Mouse (Mus musculus): Measurements from ENCODE around the gene Prkci. TPM values are rescaled to one million over a fixed set of nuclear protein-coding genes. Genes with fewer than 3 reads are reported as not detected.

The Prkci gene
- polyA plus RNA-seq, 1 experiment from 2014 or later = 43.1 TPM

DNA sequence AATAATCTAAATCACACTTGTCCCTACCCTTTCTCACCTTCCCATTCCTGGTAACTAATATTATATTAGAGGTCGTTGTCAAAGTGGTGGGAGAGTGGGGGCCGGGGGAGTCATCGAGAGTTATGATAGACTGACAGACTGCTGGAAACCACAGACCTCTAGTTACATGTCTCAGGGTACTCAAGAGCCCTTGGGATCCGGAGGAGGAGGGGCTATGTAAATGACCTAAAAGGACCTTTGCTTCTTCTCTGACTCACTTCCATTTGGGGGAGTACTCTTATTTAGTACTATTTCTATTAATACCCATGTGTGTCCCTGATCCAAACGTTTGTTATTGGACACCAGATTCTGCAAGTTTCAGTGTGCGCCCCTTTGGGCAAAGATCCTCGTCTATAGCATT is 94.4 kb downstream of the Prkci start:
- Histone ChIP-seq H3K36me3 (ENCODE audit: control insufficient read depth, insufficient read depth, low read length) (no peaks in the 10 kb centered on the region), H3K27me3 (ENCODE audit: control insufficient read depth, insufficient read depth, low read length) (no peaks in the 10 kb centered on the region), H3K9me3 (ENCODE audit: control insufficient read depth, low read length) (no peaks in the 10 kb centered on the region), H3K4me3 (ENCODE audit: low read depth, low read length) (no peak overlapping the region), H3K4me2 (ENCODE audit: low read depth, severe bottlenecking) (no peak overlapping the region), H3K27ac (replicated peaks; ENCODE audit: low read depth, low read length) (no peak overlapping the region), H3K9ac (ENCODE audit: low read length) (no peak overlapping the region), H3K4me1 (ENCODE audit: control insufficient read depth, insufficient read depth, low read length) (0 out of 2 replicates have a peak, but pooled peaks cover 3% of the 10 kb centered on the region)
- ATAC-seq (ENCODE audit: insufficient number of reproducible peaks, low FRiP score, low TSS enrichment, low read depth) (no peak), DNase-seq (ENCODE audit: low spot score) (no peak)
- WGBS = 68% methylated on average over 7 of the region's 7 CpGs

DNA sequence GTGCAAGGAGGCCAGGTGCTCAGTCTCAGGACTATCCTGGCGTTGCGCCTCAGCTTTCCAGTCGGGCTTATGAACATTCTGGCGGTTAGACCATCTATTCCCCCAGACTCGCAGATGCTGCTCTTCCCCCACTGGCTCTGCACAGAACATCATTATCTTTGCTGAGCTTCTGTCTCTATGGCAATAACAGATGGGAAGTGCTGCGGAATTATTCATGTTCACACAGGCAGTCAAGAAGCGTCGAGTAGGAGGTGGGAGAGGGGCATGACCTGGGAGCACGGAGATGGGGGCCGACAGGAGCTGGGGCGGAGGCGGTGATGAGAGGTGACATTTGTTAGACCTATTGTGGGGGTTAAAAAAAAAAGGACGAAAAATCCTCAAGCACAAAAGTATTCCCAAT is 97.6 kb downstream of the Prkci start:
- WGBS = 3% methylated on average over 13 of the region's 13 CpGs
- peak overlapping the region; percentile 91; the same call in 1 of the 2 replicates for H3K9ac ChIP-seq (ENCODE audit: low read length)
- no peaks in the 10 kb centered on the region for H3K9me3 ChIP-seq (ENCODE audit: control insufficient read depth, low read length)
- ATAC-seq (ENCODE audit: insufficient number of reproducible peaks, low FRiP score, low TSS enrichment, low read depth) = no peak
- H3K4me3 ChIP-seq (ENCODE audit: low read depth, low read length) = peak overlapping the region; percentile 99; the same call in 1 of the 2 replicates
- H3K36me3 ChIP-seq (ENCODE audit: control insufficient read depth, insufficient read depth, low read length) = no peaks in the 10 kb centered on the region; the same call in 1 of the 2 replicates
- H3K4me1 ChIP-seq (ENCODE audit: control insufficient read depth, insufficient read depth, low read length) = peaks cover 14% of the 10 kb centered on the region
- peak; percentile 55 for DNase-seq (ENCODE audit: low spot score)
- H3K27me3 ChIP-seq (ENCODE audit: control insufficient read depth, insufficient read depth, low read length) = no peaks in the 10 kb centered on the region
- peak overlapping the region; percentile 74 for H3K4me2 ChIP-seq (ENCODE audit: low read depth, severe bottlenecking)
- H3K27ac ChIP-seq (replicated peaks; ENCODE audit: low read depth, low read length) = peak overlapping the region; percentile 95; the same call in 1 of the 2 replicates

DNA sequence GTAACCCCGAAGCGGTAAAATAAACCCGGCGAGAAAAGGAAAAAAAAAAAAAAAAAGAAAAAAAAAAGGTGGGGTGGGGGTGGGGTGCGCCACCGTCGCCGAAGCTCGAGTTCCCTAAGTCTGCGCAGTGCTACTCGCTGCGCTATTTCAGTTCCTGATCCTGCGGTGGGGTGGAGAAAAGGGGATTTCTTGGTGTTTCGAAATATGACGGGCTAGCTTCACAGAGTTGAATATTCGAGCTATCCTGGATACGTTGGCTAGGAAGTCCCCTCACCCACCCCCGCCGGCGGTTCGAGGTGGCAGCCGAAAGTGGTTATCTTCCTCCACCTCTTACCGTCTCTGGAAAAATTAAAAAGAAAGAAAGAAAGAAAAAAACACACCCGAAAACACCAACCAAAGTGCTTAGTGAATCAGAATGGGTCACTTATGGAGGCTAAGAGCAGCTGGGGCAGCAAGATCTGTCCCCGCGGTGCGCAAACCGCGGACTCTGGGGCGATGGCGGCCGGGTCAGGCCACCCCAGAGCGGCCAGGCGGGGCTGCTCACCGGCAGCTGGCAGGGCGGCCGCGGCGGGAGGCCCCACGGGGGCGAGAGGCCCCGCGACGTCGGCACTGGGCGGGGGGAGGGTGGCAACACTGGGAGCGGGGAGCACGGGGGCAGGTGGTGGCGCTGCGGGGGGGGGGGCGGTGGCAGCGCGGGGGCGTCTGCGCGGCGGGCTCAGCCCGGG is 98.2 kb downstream of the Prkci start:
- under 1% methylated on average over 45 of the region's 58 CpGs for WGBS
- Histone ChIP-seq H3K27me3 (ENCODE audit: control insufficient read depth, insufficient read depth, low read length) (no peaks in the 10 kb centered on the region), H3K4me3 (ENCODE audit: low read depth, low read length) (peak overlapping the region; percentile 99), H3K27ac (replicated peaks; ENCODE audit: low read depth, low read length) (peak overlapping the region; percentile 95), H3K36me3 (ENCODE audit: control insufficient read depth, insufficient read depth, low read length) (no peaks in the 10 kb centered on the region; the same call in 1 of the 2 replicates), H3K9ac (ENCODE audit: low read length) (peak overlapping the region; percentile 91), H3K9me3 (ENCODE audit: control insufficient read depth, low read length) (no peaks in the 10 kb centered on the region), H3K4me2 (ENCODE audit: low read depth, severe bottlenecking) (peak overlapping the region; percentile 74), H3K4me1 (ENCODE audit: control insufficient read depth, insufficient read depth, low read length) (peaks cover 14% of the 10 kb centered on the region)
- peak; percentile 45 for ATAC-seq (ENCODE audit: insufficient number of reproducible peaks, low FRiP score, low TSS enrichment, low read depth)
- DNase-seq (ENCODE audit: low spot score) = peak; percentile 74

DNA sequence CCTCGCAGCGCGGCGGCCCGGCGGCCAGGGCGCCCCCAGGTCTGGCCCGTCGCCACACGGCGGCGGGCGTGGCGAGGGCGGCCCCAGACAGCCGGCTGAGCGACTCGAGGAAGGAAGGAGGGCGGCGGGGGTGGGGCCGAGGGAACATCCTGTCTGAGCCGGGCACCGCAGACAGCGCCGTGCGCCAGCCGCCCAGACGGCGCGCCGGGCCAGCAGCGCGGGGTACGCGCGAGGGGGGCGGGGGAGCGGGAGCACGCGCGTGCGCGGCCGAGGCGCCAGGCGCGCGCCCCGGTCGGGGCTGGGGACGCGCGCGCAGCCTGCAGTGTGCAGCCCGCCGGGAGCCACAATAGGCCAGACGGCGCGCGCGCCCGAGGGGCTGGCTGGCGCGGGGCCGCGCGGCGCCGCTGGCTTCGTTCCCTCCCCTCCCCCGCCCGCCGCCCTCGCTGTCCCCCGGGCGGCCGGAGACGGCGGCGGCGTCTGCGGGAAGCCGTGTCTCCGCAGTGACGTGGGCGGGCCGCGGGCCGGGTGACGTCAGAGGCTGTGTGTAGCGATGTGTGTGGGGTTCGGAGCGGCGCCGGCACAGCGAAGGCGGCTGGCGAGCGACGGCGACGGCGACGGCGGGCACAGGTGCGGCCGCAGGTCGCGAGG is 99.1 kb downstream of the Prkci start, which contains the start of gene Skil:
Gene Skil, plus strand, starts transcription at position 528 of the 648 bp plus-strand sequence.
- H3K4me3 ChIP-seq (ENCODE audit: low read depth, low read length) = peak within 1 kb of the TSS; percentile 99
- H3K27ac ChIP-seq (replicated peaks; ENCODE audit: low read depth, low read length) = peak within 1 kb of the TSS; percentile 95
- H3K9ac ChIP-seq (ENCODE audit: low read length) = peak within 1 kb of the TSS; percentile 91
- 0% methylated on average over 42 of the region's 109 CpGs for WGBS
- ATAC-seq (ENCODE audit: insufficient number of reproducible peaks, low FRiP score, low TSS enrichment, low read depth) = peak; percentile 92
- no peaks in the 10 kb centered on the region for H3K27me3 ChIP-seq (ENCODE audit: control insufficient read depth, insufficient read depth, low read length)
- H3K4me1 ChIP-seq (ENCODE audit: control insufficient read depth, insufficient read depth, low read length) = peaks cover 14% of the 10 kb centered on the region
- no peaks in the 10 kb centered on the region; the same call in 1 of the 2 replicates for H3K36me3 ChIP-seq (ENCODE audit: control insufficient read depth, insufficient read depth, low read length)
- DNase-seq (ENCODE audit: low spot score) = peak; percentile 95
- H3K4me2 ChIP-seq (ENCODE audit: low read depth, severe bottlenecking) = peak within 1 kb of the TSS; percentile 74
- H3K9me3 ChIP-seq (ENCODE audit: control insufficient read depth, low read length) = no peaks in the 10 kb centered on the region

DNA sequence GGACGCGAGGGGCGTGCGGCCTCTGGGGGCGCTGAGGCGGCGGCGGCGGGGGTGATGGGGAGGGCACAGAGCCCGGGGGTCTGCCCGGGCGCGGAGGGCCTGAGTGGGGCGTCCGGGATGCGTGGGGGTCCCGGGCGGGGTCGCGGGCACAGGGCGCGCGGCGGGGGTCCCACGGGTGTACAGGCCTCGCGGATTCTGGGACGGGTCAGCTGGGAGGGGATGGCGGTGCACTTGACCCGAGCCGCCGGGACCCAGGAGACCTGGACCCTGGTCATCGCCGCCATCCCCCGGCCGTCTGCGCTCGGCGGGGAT is 99.6 kb downstream of the Prkci start:
- DNase-seq (ENCODE audit: low spot score) (no peak), ATAC-seq (ENCODE audit: insufficient number of reproducible peaks, low FRiP score, low TSS enrichment, low read depth) (peak; percentile 48)
- Histone ChIP-seq H3K4me1 (ENCODE audit: control insufficient read depth, insufficient read depth, low read length) (peaks cover 17% of the 10 kb centered on the region), H3K27ac (replicated peaks; ENCODE audit: low read depth, low read length) (peak overlapping the region; percentile 95), H3K4me2 (ENCODE audit: low read depth, severe bottlenecking) (peak overlapping the region; percentile 74), H3K4me3 (ENCODE audit: low read depth, low read length) (peak overlapping the region; percentile 99), H3K27me3 (ENCODE audit: control insufficient read depth, insufficient read depth, low read length) (no peaks in the 10 kb centered on the region), H3K9me3 (ENCODE audit: control insufficient read depth, low read length) (no peaks in the 10 kb centered on the region), H3K9ac (ENCODE audit: low read length) (peak overlapping the region; percentile 91), H3K36me3 (ENCODE audit: control insufficient read depth, insufficient read depth, low read length) (no peaks in the 10 kb centered on the region; the same call in 1 of the 2 replicates)
- WGBS = 1% methylated on average over 24 of the region's 39 CpGs

DNA sequence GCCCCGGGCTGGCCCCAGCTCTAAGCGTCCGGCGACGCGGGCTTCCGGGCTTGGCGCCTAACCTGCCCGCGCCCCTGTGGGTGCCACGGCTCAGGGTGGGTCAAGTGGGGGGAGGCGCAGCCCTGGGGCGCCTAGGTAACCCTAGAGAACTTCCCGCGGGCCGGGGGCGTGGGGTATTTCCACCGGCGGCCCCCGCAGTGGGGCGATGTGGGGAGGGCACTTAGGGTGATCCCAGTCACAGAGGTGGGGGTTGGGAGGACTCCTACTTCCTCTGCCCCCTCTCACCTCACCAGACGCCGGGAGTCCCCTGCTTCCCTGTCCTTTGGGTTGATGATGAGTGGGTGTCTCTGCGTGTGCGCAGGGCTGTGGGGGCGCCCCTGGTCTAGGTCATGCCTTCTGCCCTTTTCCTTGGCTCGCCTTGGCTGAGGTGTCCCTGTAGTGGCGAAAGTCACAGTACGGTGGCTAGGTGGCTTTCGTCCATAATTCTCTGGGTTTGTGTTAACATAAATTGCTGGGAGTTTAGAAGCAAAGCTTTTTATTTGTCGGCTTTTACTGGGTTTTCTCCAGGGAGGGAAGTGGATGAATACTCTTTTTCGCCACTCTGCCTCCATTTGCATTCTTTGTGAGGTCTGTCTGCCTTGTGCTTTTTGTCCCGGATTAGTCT is 100.1 kb downstream of the Prkci start:
- ATAC-seq (ENCODE audit: insufficient number of reproducible peaks, low FRiP score, low TSS enrichment, low read depth) (0 out of 2 replicates have a peak, but pooled peaks have one; percentile 2), DNase-seq (ENCODE audit: low spot score) (peak; percentile 66)
- no peaks in the 10 kb centered on the region for H3K27me3 ChIP-seq (ENCODE audit: control insufficient read depth, insufficient read depth, low read length)
- H3K9ac ChIP-seq (ENCODE audit: low read length) = peak overlapping the region; percentile 91
- H3K4me1 ChIP-seq (ENCODE audit: control insufficient read depth, insufficient read depth, low read length) = peaks cover 17% of the 10 kb centered on the region
- H3K27ac ChIP-seq (replicated peaks; ENCODE audit: low read depth, low read length) = peak overlapping the region; percentile 95
- no peaks in the 10 kb centered on the region; the same call in 1 of the 2 replicates for H3K36me3 ChIP-seq (ENCODE audit: control insufficient read depth, insufficient read depth, low read length)
- peak overlapping the region; percentile 74 for H3K4me2 ChIP-seq (ENCODE audit: low read depth, severe bottlenecking)
- H3K9me3 ChIP-seq (ENCODE audit: control insufficient read depth, low read length) = no peaks in the 10 kb centered on the region
- H3K4me3 ChIP-seq (ENCODE audit: low read depth, low read length) = peak overlapping the region; percentile 99
- 0% methylated on average over 32 of the region's 33 CpGs for WGBS

DNA sequence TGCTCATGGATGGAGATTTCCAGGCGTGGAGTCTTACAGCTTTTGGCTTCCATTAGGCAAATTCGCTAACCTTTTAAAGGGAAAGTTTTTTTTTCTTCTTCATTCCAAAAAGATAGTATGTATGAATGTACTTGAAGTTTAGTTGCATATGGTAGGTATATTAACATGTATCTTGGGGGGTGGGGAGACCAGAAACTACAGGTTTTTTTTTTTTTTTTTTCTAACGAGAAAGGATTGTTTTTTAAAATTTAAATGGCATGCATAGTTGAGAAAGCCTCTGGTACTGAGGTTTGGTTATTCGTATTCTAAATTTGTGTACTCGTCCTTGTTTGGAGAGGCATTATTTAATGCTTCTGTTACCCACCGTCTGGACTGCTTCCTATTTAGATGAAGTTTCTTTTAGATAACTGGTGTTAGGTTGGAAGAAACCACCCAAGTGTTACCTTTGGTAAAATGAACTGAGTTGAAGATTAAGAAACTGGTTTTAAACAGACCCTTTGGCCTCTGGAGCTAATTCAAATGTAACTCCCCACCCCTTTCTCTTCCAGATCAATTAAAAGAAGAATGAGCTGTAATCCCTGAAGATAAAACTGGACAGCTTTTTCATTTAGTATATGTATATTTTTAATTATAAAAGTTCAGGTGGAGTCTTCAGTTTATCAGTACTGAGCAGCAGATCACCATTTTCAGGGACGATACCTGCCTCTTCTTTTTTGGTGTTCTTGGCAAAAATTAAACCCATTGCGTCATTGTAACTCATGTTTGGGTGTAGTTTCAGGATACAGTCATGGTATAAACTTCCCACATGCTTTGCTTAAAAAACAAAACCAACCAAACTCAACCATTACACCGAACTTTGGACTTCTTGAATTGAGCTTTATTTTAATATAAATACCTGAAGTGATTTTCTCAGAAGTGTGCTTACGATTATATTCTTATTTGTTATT is 100.9 kb downstream of the Prkci start:
- Histone ChIP-seq H3K9me3 (ENCODE audit: control insufficient read depth, low read length) (no peaks in the 10 kb centered on the region), H3K27me3 (ENCODE audit: control insufficient read depth, insufficient read depth, low read length) (no peaks in the 10 kb centered on the region), H3K4me2 (ENCODE audit: low read depth, severe bottlenecking) (peak overlapping the region; percentile 74), H3K4me1 (ENCODE audit: control insufficient read depth, insufficient read depth, low read length) (peaks cover 17% of the 10 kb centered on the region), H3K9ac (ENCODE audit: low read length) (peak overlapping the region; percentile 91), H3K27ac (replicated peaks; ENCODE audit: low read depth, low read length) (peak overlapping the region; percentile 95), H3K36me3 (ENCODE audit: control insufficient read depth, insufficient read depth, low read length) (no peaks in the 10 kb centered on the region; the same call in 1 of the 2 replicates), H3K4me3 (ENCODE audit: low read depth, low read length) (peak overlapping the region; percentile 99)
- 41% methylated on average over 10 of the region's 10 CpGs for WGBS
- no peak for ATAC-seq (ENCODE audit: insufficient number of reproducible peaks, low FRiP score, low TSS enrichment, low read depth)
- no peak for DNase-seq (ENCODE audit: low spot score)
